Mouse (Mus musculus) intestine, embryonic 16.5 days (tissue): ENCODE results near the gene Ankub1. TPM values are rescaled to one million over a fixed set of nuclear protein-coding genes. Genes with fewer than 3 reads are reported as not detected.

Source experiments
- ATAC-seq: fragments of 200-750 bp; cut with Nextera tagmentation; 2 replicates; pipeline ENCODE4 v1.8.0; 2017; ENCODE audit warnings: moderate TSS enrichment, moderate library complexity
- H3K27ac ChIP-seq: fragments of 300-500 bp; sonication (generic); 2 replicates; pipeline ENCODE4 v1.5.1; 2014; ENCODE audit warnings: mild to moderate bottlenecking, low read length
- H3K27me3 ChIP-seq: fragments of 300-500 bp; sonication (generic); replicated peaks from 2 replicates; pipeline ENCODE4 v1.6.1; 2014; ENCODE audit warnings: low read length, control low read depth, mixed read lengths; ENCODE audit not compliant: control insufficient read depth, insufficient read depth
- H3K36me3 ChIP-seq: fragments of 300-500 bp; sonication (generic); 2 replicates; pipeline ENCODE4 v1.6.1; 2014; ENCODE audit warnings: low read length, control low read depth; ENCODE audit not compliant: control insufficient read depth, insufficient read depth
- H3K4me1 ChIP-seq: fragments of 300-500 bp; sonication (generic); 2 replicates; pipeline ENCODE4 v1.6.1; 2014; ENCODE audit warnings: low read length, control low read depth, mixed read lengths; ENCODE audit not compliant: control insufficient read depth, insufficient read depth
- H3K4me2 ChIP-seq: fragments of 300-500 bp; sonication (generic); 2 replicates; pipeline ENCODE4 v1.6.1; 2014; ENCODE audit warnings: low read depth, low read length, control low read depth
- H3K4me3 ChIP-seq: fragments of 300-500 bp; sonication (generic); 2 replicates; pipeline ENCODE4 v1.5.1; 2014; ENCODE audit warnings: mild to moderate bottlenecking, low read length
- H3K9ac ChIP-seq: fragments of 300-500 bp; sonication (generic); 2 replicates; pipeline ENCODE4 v1.6.1; 2014; ENCODE audit warnings: low read depth, low read length
- H3K9me3 ChIP-seq: fragments of 300-500 bp; sonication (generic); 2 replicates; pipeline ENCODE4 v1.6.1; 2016; ENCODE audit warnings: low read length, control low read depth; ENCODE audit not compliant: control insufficient read depth
- WGBS: fragments of 180-500 bp; shearing (Covaris S2); extraction: QIAGEN DNeasy Blood & Tissue Kit; methylation state at CpG from one replicate; pipeline ENCODE4 v1.1.7; 2014; 5-methylcytosine and 5-hydroxymethylcytosine counted together
- microRNA-seq: library from miRNA; unstranded; fragments of <30 nt; microRNA quantifications from one replicate; pipeline ENCODE4, GENCODE M21; 2016
- polyA plus RNA-seq: library from polyadenylated mRNA; unstranded; fragments of >200 nt; fragmentation: Nextera tagmentation; extraction: Ambion mirVana; gene quantifications from 2 replicates; pipeline ENCODE4 v1.2.1, GENCODE M21; 2015

Gene Ankub1
- polyA plus RNA-seq, 1 experiment from 2014 or later: not detected

GRCm38 (mm10) chr3:57612430-57612997, 80.1 kb downstream of the Ankub1 start:
- no peak overlapping the region for H3K9ac ChIP-seq
- no peaks in the 10 kb centered on the region for H3K4me1 ChIP-seq
- ATAC-seq: no peak
- 58% methylated on average over 3 of the region's 3 CpGs for WGBS
- no peak overlapping the region for H3K27ac ChIP-seq
- no peaks in the 10 kb centered on the region for H3K27me3 ChIP-seq
- H3K9me3 ChIP-seq: no peaks in the 10 kb centered on the region
- no peak overlapping the region for H3K4me3 ChIP-seq
- no peaks in the 10 kb centered on the region for H3K36me3 ChIP-seq
- H3K4me2 ChIP-seq: no peak overlapping the region

GRCm38 (mm10) chr3:57611776-57612175, 80.8 kb downstream of the Ankub1 start:
- 55% methylated on average over 7 of the region's 7 CpGs for WGBS
- no peaks in the 10 kb centered on the region for H3K27me3 ChIP-seq
- no peak overlapping the region for H3K4me2 ChIP-seq
- H3K4me3 ChIP-seq: no peak overlapping the region
- H3K9me3 ChIP-seq: no peaks in the 10 kb centered on the region
- no peak for ATAC-seq
- H3K9ac ChIP-seq: no peak overlapping the region
- H3K27ac ChIP-seq: no peak overlapping the region
- no peaks in the 10 kb centered on the region for H3K4me1 ChIP-seq
- H3K36me3 ChIP-seq: no peaks in the 10 kb centered on the region

Small RNA genes within 50 kb of the gene (microRNA-seq; reads per million reads assigned to microRNA genes)
- gene Mir6377: not detected

Other genes starting within 250 kb of the Ankub1 start
- gene Wwtr1, start 116.9 kb downstream of the Ankub1 start, polyA plus RNA-seq: 13.1 and 13.5 TPM in 2 replicates
- 59.9 and 69.6 TPM in 2 replicates for gene Commd2, start 41.1 kb downstream of the Ankub1 start, polyA plus RNA-seq
- 70.6 and 87.6 TPM in 2 replicates for gene Rnf13, start 43.3 kb upstream of the Ankub1 start, polyA plus RNA-seq
- 49.6 and 53.4 TPM in 2 replicates for gene Pfn2, start 155.3 kb upstream of the Ankub1 start, polyA plus RNA-seq